Mouse (Mus musculus) frontal cortex, adult 2 months (tissue): ENCODE measurements around the gene Snx30. TPM values are rescaled to one million over a fixed set of nuclear protein-coding genes. Genes with fewer than 3 reads are reported as not detected.
"Not testable (repeated sequence)": the region's sequence is repeated elsewhere in the genome, so short reads cannot be mapped to it uniquely, and the experiment has no call there.

Experiments
- DNase-seq, 2 experiments: peaks; one replicate each; pipeline ENCODE4 v3.0.0; 2022; ENCODE audit warnings: low spot score in 1 of 2; ENCODE audit errors: extremely low spot score in 1 of 2
- polyA plus RNA-seq: library from polyadenylated mRNA; depleted of rRNA; stranded (reverse); fragments of >200 nt; gene quantifications from 2 replicates; pipeline ENCODE4 v1.2.3, GENCODE M21; 2012

Gene Snx30
- polyA plus RNA-seq, 1 experiment, result 13.0 TPM

GRCm38 (mm10) chr4:59793626-59794025 lies 12.0 kb upstream of the Snx30 start:
- DNase-seq, result not testable (repeated sequence)

GRCm38 (mm10) chr4:59794116-59794515 lies 11.5 kb upstream of the Snx30 start:
- DNase-seq, result no peak

DNA sequence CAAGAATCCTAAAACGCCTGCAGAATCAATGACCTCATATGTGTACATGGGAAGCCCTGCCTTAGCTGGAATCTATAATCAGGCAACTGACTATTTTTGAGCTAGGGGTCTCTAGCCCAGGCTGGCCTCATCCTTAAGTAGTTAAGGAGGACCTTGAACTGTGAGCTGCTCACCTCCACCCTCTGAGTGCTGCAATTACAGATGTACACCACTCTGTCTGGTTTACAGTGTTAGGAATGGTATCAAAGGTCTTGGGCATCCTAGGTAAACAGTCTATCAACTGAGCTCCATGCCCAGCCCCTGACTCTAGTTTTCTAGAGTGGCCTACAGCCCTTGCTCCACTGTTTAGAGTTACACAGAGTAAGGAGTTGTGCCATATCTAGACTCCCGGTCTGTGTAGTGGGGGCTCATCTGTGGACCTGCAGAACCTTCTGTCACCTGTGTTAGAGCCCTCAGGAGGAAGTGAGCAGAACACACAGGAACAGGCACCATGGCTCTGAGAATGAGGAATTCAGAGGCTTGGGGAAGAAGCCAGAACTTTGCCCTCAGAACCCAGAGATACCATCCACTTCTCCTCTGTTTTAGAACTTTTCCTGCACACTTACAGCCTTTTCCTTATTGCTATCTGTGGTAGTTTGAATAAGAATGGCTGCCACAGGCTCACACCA lies 9.7 kb upstream of the Snx30 start:
- DNase-seq, result no peak

DNA sequence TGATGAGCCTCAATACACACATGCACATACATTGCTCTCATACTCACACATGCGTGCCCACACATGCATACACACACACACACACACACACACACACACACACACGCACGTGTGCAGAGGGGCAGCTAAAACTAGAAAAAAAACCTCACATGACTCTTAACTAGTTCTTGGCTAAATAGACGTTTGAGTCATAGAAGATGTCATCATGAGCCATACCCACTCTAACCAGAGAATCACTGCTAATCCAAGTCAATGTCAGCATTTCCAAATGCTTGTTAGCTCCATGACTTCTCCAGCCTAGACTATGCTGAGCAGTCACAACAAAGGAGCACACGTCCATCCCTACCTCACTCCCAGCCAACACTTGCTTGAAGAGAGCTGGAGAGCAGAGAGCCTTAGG lies 5.5 kb upstream of the Snx30 start:
- DNase-seq, result no peak

- no peak for DNase-seq
Observed at GRCm38 (mm10) chr4:59801489-59801888, 4.2 kb upstream of the Snx30 start, which contains the start of gene Inip. Gene Inip (minus strand): TSS chr4:59801589.

DNA sequence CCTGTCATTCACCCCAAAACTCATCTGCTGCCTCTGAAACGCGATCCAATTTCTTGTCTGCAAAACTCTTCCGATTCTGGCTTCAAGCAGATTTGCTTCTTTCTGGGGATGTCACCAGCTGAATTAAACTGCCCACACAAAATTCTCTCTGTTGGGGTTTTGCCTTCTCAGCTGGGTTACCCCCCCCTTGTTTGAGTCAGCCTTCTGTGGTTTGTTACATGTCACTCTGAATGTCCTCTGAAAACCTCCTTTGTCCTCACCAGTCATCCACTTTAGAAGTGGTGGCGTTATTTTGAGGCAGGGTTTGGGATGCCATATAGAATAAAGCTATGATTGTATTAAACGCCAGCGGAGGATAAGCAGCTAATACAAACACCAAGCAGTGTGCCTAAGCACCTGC lies 3.5 kb upstream of the Snx30 start:
- DNase-seq, result no peak

DNA sequence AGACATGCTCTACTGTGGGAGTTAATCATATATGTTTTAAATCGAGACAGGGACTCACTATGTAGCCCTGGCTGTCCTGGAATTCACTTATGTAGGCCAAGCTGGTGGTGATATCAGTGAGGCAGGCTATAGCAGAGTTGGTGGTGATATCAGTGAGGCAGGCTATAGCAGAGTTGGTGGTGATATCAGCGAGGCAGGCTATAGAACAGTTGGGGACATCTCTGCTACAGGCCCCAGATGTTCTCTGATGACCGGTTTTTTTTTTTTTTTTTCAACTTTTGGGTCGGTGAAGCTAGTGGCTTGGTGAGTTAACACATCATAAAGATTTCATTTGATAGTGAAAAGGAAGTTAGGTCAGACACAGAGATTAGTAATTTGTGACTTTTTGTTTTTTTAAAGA lies 2.8 kb upstream of the Snx30 start:
- DNase-seq, result no peak

DNA sequence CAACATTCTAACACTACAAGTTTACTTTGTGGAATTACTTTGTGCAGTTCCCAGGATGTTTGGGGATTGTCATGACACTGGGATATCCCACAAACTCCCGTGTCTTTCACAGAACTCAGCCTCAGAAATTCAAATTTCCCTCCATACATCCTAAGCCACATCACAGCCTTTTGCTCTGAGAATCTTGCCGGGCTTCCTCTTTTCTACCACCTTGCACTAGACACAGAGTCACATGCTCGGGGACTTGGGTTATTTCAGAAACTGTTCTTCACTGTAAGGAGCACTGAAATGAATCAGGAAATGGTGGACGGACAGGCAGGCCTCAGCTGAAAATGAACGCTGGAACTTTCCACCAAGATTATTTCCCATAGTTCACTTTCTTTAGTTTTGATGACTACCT lies 2.3 kb upstream of the Snx30 start:
- no peak for DNase-seq

DNA sequence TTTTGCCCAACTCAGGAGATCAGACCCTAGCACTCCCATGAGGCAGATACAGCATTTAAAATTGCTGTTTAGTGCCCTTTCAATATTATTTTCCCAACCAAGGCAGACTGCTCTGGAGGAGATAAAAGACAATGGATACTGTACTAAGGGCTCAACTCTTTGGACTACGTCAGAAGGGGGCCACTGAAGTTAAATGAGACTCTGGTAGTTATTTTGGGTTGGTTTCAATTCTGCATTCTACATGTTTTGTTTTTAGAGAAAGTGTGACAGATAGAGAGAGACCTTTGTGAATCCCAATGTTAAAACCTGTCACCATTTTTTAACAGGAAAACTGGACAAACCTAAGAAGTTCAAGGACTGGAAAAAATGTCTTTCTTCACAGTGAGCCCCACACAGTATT lies 886 bp upstream of the Snx30 start:
- no peak for DNase-seq

GRCm38 (mm10) chr4:59805968-59806878 lies 583 bp downstream of the Snx30 start:
- DNase-seq, result no peak

DNA sequence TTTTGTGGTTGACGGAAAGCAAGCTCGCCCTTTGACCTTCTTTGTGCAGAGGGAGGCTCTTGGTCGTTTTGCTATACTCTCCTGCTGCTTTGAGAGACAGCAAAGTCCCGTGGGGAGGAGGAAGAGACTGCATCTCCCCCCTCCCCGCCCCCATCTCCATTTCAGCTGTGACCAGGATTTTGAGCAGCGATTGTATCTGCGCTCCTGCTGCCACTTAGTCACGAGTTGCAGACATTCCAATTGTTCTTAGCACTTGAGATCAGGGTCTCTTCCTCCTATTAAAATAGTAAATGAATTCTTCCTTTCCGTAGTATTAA lies 1.2 kb downstream of the Snx30 start:
- DNase-seq, result no peak

DNA sequence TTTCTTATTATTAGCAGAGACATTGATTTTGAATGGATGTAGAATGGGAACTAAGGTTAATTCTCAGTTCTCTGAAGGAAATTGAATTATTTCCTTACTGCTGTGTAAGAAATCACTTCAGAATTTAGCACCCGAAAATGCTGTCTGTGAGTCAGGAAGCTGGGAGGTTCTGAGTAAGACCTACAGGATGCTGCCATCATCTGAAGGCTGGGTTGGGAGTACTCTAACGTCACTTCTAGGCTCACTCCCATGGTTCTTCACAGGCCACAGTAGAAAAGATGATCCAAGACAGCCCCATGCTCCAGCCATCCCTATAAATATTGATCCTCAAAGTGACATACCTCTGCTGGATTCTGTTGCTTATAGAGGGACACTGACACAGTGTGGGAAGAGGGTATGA lies 1.9 kb downstream of the Snx30 start:
- peak in 1 of 2 experiments; percentile 46 for DNase-seq

- no peak for DNase-seq
Observed at GRCm38 (mm10) chr4:59808396-59808795, 2.8 kb downstream of the Snx30 start.

- DNase-seq, result no peak
Observed at GRCm38 (mm10) chr4:59814094-59814493, 8.5 kb downstream of the Snx30 start.

GRCm38 (mm10) chr4:59815121-59815810 lies 9.6 kb downstream of the Snx30 start:
- DNase-seq, result peak in 1 of 2 experiments; percentile 67

- DNase-seq, result no peak
Observed at GRCm38 (mm10) chr4:59816016-59816415, 10.4 kb downstream of the Snx30 start.

DNA sequence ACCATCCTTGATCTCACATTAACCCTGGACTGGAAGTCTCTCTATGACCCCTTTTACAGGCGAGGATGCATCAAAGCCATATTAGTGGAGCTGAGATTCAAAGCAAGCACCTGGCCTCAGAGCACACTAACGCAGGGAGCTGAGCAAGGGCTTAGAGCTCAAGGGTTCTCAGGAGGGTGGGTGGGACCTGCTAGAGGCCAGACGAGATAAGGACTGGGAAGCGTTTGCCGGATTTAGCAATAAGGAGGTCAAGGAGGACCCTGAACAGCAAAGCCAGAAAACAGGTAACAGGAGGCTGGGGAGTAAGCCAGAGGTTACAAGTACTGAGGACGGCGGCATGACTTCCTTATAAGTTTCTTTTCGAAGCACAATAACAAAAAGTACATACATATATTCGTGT lies 10.8 kb downstream of the Snx30 start:
- no peak for DNase-seq

DNA sequence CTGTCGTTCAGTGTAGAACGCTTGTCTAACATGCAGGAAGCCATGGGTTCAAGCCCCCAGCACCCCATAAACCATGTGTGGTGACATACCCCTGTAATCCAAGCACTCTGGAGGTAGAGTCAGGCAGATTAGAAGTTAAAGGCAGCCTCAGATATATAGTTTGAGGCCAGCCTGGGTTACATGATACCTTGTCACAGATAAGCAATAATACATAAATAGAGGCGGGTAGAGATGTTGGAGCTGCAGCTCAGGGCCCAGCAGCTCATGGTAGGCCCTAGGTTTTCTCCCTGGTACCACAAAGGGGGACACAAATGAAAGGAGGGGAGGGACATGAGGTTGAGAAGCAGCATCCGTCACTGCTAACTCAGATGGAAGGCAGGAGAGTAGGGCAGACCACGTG lies 12.2 kb downstream of the Snx30 start:
- DNase-seq, result no peak

GRCm38 (mm10) chr4:59818498-59818897 lies 12.9 kb downstream of the Snx30 start:
- DNase-seq, result peak in 1 of 2 experiments; percentile 46

DNA sequence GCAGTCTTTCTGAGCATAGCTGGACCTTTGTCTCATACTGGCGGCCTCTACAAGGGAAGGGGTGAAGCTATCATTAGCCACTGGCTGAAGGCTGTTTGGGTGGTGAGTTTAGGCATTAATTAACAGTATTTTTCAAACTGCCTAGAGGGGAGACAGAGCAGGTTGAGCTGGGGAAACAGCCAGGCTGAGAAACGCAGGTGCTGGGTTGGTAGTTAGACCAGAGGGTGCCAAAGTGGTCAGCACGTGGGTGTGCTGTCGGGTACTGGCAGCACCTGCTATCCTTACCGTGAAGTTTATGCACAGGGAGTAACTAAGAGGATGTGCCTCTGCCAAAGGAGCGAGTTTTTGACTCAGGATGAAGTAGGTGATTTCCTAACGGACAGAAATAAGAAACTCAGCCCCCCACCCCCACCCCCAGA lies 13.4 kb downstream of the Snx30 start:
- DNase-seq, result no peak

GRCm38 (mm10) chr4:59819477-59820022 lies 13.9 kb downstream of the Snx30 start:
- no peak for DNase-seq
